In genomic region chr9:61151901-61152337, GRCm38 (mm10) we compare ENCODE assay signal across 17 mouse cellular contexts.
A peak's percentile ranks its signal among the peaks of the same experiment; 100 is the strongest.
DNase-seq lines count a peak whose midpoint lies in the region; ATAC-seq and TF ChIP-seq lines count a peak whose summit lies in the region.
"Had no signal": no experiment of that assay in that cellular context is flagged by ENCODE, and none has a peak within 500 bp of the region (broad histone marks: within the 10 kb centered on the region; RNA-seq: fewer than 3 reads in every experiment).

No protein-coding gene starts in this region.

- no peak overlapping the region for H3K4me2 ChIP-seq in embryonic facial prominence, embryonic 14.5 days (ENCODE audit: low read depth, low read length)
- H3K4me2 ChIP-seq in kidney, postnatal 0 days (ENCODE audit: low read length) = no peak overlapping the region
- H3K4me2 ChIP-seq: limb, embryonic 15.5 days; neural tube, embryonic 12.5 days had no signal

- peaks cover 6% of the 10 kb centered on the region for H3K27me3 ChIP-seq in embryonic facial prominence, embryonic 14.5 days (replicated peaks; ENCODE audit: control insufficient read depth, insufficient read depth, low read length)
- H3K27me3 ChIP-seq in kidney, postnatal 0 days (ENCODE audit: insufficient read depth, low read length) = no peaks in the 10 kb centered on the region
- H3K27me3 ChIP-seq: neural tube, embryonic 12.5 days; Patski had no signal

- H3K4me1 ChIP-seq in embryonic facial prominence, embryonic 14.5 days (ENCODE audit: control insufficient read depth, insufficient read depth, low read length) = 0 out of 2 replicates have a peak, but pooled peaks cover 7% of the 10 kb centered on the region
- H3K4me1 ChIP-seq in kidney, postnatal 0 days (replicated peaks; ENCODE audit: insufficient read depth, low read length) = no peaks in the 10 kb centered on the region

- no peak overlapping the region for H3K9ac ChIP-seq in embryonic facial prominence, embryonic 14.5 days (ENCODE audit: low read depth, low read length)
- no peak overlapping the region for H3K9ac ChIP-seq in kidney, postnatal 0 days (ENCODE audit: low read depth, low read length)
- H3K9ac ChIP-seq: limb, embryonic 15.5 days; neural tube, embryonic 12.5 days had no signal

- peak; percentile 33 for DNase-seq in heart, postnatal 4 days
- DNase-seq in heart, postnatal 25 days (ENCODE audit: low spot score) = no peak
- DNase-seq in embryonic facial prominence, embryonic 14.5 days (ENCODE audit: low spot score) = peak; percentile 61
- DNase-seq in kidney, postnatal 0 days (ENCODE audit: low spot score) = peak; percentile 74
- peak; percentile 44 for DNase-seq in lung, postnatal 36 days
- DNase-seq in thymus, postnatal 36 days = no peak
- DNase-seq: adrenal gland, adult 8-10 months; cerebellum, adult 11-12 months; embryo, embryonic 11 days; layer of hippocampus, postnatal 36 days had no signal

- H3K36me3 ChIP-seq in embryonic facial prominence, embryonic 14.5 days (ENCODE audit: control insufficient read depth, insufficient read depth, low read length) = no peaks in the 10 kb centered on the region
- H3K36me3 ChIP-seq in kidney, postnatal 0 days (ENCODE audit: insufficient read depth, low read length) = no peaks in the 10 kb centered on the region
- H3K36me3 ChIP-seq: limb, embryonic 15.5 days; neural tube, embryonic 12.5 days had no signal

- TF ChIP-seq CTCF in kidney, postnatal 0 days (IDR thresholded peaks at IDR 0.05; ENCODE audit: low read depth) = no peak

- no peak overlapping the region for H3K27ac ChIP-seq in embryonic facial prominence, embryonic 14.5 days (replicated peaks; ENCODE audit: low read depth, low read length)
- H3K27ac ChIP-seq in kidney, postnatal 0 days = no peak overlapping the region
- H3K27ac ChIP-seq: hindbrain, postnatal 0 days; limb, embryonic 15.5 days; neural tube, embryonic 12.5 days had no signal

- H3K4me3 ChIP-seq in embryonic facial prominence, embryonic 14.5 days (ENCODE audit: low read depth, low read length) = no peak overlapping the region
- no peak overlapping the region for H3K4me3 ChIP-seq in kidney, postnatal 0 days (replicated peaks; ENCODE audit: low read depth, low read length)
- H3K4me3 ChIP-seq: limb, embryonic 15.5 days; neural tube, embryonic 12.5 days had no signal

- 50% methylated on average over 12 of the region's 12 CpGs for WGBS in embryonic facial prominence, embryonic 14.5 days
- WGBS in kidney, postnatal 0 days = 49% methylated on average over 12 of the region's 12 CpGs

- intact Hi-C loops in heart, postnatal 25 days (cut with DNase I) = no loop called here

- no peaks in the 10 kb centered on the region for H3K9me3 ChIP-seq in embryonic facial prominence, embryonic 14.5 days (ENCODE audit: control insufficient read depth, low read length)
- H3K9me3 ChIP-seq in kidney, postnatal 0 days (replicated peaks; ENCODE audit: low read length) = no peaks in the 10 kb centered on the region
- H3K9me3 ChIP-seq: limb, embryonic 15.5 days; neural tube, embryonic 12.5 days had no signal

- peak; percentile 50; the same call in 1 of the 2 replicates for ATAC-seq in embryonic facial prominence, embryonic 14.5 days (ENCODE audit: low read depth)
- no peak; the same call in 1 of the 2 replicates for ATAC-seq in kidney, postnatal 0 days (replicated peaks; ENCODE audit: low FRiP score, low read depth)
- ATAC-seq in megakaryocyte-erythroid progenitor cell, adult 5-6 weeks (replicated peaks; ENCODE audit: low FRiP score, low TSS enrichment, poor library complexity, severe bottlenecking) = no peak
- ATAC-seq in inflammation-experienced regulatory T-cells, adult 6 months = no peak
- ATAC-seq: CD4-positive, CD25-positive, alpha-beta regulatory T cell, adult 4 months; hindbrain, postnatal 0 days; Patski had no signal

Comparison
In these comparisons a context has a peak if more than half of its experiments do, and no peak if none do; other contexts are left out.
1. DNase-seq: peak in heart, postnatal 4 days (single experiment), embryonic facial prominence, embryonic 14.5 days (single experiment), kidney, postnatal 0 days (single experiment) and lung, postnatal 36 days (single experiment); none in heart, postnatal 25 days (single experiment) and thymus, postnatal 36 days (0 of 2).